Mouse (Mus musculus): ENCODE data around the gene Camta1.

Camta1 gene

DNA sequence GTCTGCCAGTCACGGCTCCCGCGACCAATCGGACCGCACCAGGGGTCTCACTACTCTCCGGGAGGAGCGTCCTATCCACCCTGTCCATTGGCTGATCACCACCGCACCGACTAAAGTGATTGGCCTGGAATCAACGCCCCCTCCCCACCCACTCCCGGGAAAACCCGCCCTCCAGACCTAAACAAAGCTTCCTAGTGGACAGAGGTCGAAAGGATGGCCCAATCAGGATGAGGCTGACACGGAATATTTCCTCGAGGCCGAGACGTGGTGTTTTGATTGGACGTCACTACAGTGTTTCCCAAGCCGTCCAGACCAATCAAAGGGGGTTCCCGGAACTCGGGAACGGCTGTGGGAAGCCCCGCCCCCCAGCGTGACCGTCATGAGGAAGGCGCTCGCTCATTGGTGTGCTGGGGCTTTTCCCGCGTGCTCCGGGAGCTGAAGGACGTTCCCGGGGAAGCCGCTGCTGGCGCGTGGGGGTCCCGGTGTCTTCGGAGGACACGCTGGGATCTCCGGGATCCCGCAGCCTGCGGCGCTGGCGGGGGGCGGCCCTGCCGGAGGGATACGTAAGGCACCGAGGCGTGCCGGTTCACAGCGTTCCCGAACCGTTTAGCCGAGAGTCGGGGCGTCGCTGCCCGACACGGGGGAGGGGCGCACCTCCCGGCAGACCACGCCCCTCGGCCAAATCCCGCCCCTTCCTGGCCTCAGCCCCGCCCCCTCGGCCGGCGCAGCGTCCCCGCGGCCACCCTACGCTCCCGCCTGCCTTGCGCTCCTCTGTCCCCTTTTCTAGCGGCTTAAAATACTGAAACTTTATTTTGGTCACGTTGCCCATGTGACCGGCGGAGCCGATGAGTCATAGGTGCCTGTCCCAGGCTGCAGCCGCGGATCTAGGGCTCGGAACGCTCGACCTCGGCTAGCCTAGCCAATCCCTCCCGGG is at the start of gene Camta1:
Gene Camta1, minus strand, starts transcription at position 71 of the 934 bp plus-strand sequence.
- DNase-seq (ENCODE audit: low read depth, low spot score): peak; percentile 100

- DNase-seq (ENCODE audit: low read depth, low spot score): no peak
These were observed 47.1 kb upstream of the Camta1 start for GRCm38 (mm10) chr4:151908809-151909208.

DNA sequence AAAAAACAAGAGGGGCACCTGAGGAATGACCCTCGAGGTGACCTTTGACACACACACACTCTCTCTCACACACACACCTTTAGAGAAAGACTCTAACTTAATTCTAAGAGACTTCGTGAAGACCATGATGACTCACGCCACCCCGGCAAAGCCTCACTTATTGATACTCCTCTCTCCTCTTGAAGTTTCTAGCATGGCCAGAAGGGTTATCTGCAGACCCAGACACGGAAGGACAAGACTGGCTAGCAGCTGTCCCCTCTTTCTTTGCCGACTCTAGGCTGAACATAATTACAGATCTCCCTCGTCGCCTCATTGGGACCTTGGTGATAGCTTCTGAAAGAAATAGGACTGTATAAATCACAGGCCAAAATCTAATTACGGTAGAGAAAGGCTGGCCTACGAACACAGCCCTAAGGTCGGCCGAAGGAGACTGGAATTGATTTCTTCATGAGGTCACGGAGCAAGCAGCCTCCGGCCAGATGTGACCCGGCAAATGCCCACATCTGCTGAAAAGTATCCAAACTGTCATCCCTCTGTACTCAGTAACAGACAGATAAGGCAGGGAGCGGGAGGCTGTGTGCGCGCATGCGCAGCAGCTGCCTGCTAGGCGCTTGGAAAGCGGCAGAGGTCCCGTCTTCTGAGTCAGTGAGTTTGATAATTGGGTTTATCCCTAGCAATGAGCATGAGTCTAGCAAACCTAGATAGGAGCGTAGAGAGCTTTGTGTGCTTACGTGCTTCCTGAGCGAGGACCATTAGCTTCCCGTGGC is 46.1 kb upstream of the Camta1 start:
- DNase-seq (ENCODE audit: low read depth, low spot score): no peak

DNA sequence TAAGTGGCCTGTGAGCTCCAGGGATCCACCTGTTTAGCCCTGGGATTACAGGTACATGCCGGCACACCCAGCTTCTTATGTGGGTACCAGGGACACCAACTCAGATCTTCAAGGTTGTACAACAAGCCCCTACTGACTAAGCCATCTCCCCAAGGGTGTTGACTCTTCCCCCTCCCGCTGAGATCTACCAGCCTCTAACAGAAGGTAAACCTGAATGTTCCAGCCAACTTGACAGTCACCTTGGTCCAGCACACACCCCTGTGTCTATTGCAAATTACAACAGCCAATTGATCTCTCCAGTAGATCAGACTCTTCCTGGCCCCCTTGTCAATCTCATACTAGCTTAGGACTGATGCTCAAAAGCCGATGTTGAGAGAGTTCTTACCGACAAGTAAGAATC is 43.9 kb upstream of the Camta1 start:
- no peak for DNase-seq (ENCODE audit: low read depth, low spot score)

DNA sequence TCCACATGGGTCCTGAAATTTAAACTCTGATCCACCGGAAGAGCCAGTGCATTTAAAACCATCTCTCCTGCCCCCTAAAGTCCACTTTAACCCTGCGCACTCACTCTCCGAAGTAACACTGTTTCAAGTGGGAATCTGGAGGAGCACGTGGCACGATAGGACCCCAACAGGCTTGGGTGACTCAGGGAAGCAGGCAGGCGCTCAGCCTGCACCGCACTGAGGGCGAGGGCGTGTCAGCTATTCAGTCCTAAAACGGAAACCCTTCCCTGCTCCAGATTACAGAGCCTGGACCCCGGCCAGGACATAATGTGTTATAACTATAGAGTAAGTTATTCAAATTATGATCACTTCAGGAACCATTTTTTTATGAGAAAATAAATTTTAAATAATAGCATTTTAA is 42.4 kb upstream of the Camta1 start:
- DNase-seq (ENCODE audit: low read depth, low spot score): no peak

- DNase-seq (ENCODE audit: low read depth, low spot score): no peak
These were observed 41.1 kb upstream of the Camta1 start for GRCm38 (mm10) chr4:151902689-151903241.

DNA sequence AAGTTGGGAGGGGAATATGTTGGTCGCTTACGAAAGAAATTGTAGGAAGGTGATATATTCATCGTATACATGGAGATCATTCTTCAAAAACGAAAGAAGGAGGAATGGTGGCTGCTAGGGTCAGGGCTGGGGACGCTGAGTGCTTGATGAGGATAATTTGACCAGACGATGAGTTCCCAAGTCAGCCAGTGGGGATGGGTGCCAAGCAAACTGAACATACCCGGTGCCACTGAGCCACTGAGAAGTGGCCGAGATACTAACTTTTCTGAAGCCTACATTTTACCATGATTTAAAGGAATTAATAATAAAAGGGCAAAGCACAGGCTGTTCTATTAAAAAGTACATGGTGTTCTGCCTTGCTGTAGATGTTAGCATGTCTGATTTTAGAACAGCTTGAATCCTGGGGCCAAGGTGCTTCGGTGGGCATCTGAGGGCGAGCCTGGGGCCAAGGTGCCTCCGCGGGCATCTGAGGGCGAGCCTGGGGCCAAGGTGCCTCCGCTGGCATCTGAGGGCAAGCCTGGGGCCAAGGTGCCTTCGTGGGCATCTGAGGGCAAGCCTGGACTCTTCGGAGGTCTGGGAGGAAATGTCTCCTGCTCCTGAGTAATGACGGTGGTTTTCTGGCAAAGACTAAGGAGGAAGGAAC is 40.5 kb upstream of the Camta1 start:
- no peak for DNase-seq (ENCODE audit: low read depth, low spot score)

GRCm38 (mm10) chr4:151901422-151901821 is 39.7 kb upstream of the Camta1 start:
- DNase-seq (ENCODE audit: low read depth, low spot score): peak; percentile 73

DNA sequence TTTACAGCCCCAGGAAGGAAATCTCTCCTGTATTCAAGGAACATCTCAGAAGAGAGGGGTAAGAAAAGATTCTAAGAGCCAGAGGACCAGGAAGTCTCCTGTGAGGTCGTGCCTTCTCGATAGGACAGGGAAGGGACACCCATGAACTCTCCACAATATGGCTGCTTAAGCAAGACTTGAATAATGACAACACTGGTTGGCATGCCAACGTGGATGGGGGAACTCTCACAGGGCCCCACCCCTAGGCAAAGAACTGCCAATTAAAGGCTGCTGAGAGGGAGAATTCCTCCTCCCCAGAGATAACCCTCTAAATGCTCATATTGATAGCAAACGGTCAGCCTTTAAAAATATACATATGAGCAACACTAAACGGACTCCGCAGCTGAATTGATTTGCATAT is 39.1 kb upstream of the Camta1 start:
- DNase-seq (ENCODE audit: low read depth, low spot score): no peak

GRCm38 (mm10) chr4:151899707-151900384 is 38.2 kb upstream of the Camta1 start:
- DNase-seq (ENCODE audit: low read depth, low spot score): peak; percentile 45

DNA sequence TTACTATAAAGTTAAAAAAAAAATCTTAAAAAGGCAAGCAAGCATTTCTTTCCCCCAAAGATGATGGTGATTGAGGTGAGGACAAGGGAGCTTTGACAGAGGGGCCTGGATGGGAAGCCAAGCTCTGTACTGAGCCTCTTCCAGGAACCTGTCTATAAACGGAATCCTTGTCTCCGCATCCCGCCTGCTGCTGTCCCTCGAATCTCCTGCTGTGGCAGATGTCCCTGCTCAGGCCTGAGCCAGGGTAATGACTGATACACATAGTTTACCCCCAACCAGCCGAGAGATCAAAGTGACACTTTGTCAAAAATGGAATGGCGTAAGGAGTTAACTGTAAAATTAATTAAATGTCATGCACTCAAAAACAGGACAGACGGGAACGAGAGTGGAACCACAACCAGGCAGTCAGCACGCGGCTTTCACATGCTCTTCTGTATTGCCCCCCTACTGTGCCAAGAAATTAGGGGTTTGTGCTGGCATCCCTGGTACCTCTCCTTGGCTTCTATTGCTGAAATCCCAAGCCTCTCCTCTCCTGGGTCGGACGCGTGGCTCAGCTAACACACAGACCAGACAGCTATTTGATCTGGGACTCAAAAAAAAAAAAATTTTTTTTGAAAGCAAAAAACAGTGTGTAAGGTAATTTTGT is 37.0 kb upstream of the Camta1 start:
- DNase-seq (ENCODE audit: low read depth, low spot score): no peak

- peak; percentile 16 for DNase-seq (ENCODE audit: low read depth, low spot score)
These were observed 35.5 kb upstream of the Camta1 start for GRCm38 (mm10) chr4:151897069-151897617.

DNA sequence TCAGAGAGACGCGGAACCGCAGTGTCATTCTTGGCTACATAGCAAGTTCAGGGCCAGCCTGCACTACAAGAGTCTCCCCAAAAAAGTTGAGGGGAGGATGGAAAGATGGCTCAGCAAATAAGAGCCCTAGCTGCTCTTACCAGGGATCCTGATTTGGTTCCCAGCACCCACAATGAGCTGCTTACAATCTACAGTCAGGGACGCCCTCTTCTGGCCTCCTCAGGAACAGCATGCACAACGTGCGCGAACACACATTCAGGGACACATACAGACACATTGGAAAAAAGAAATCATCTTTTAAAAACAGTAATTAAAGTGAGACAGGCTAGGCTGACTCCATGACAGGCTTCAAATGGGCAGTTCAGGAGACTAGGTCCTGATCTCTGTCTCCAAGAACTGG is 33.9 kb upstream of the Camta1 start:
- DNase-seq (ENCODE audit: low read depth, low spot score): no peak

GRCm38 (mm10) chr4:151894926-151895325 is 33.2 kb upstream of the Camta1 start:
- DNase-seq (ENCODE audit: low read depth, low spot score): no peak

GRCm38 (mm10) chr4:151893241-151893640 is 31.6 kb upstream of the Camta1 start:
- DNase-seq (ENCODE audit: low read depth, low spot score): no peak

DNA sequence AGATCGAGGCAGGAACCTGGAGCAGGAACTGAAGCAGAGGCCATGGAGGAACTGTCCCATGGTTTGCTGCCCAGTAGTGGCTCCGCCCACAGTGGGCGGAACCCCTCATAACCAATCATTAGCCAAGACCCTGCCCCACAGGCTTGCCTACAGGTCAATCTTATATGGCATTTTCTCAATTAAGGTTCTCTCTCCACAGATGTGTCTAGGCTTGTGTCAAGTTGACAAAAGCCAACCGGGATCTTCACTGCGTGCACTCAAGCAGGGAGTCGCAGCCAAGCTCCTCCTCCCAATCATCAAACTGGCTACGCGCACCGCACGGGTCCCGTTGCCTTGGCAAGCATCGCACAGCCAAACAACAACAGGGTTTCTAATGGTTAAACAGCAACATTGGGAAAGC is 19.9 kb upstream of the Camta1 start:
- DNase-seq (ENCODE audit: low read depth, low spot score): no peak

GRCm38 (mm10) chr4:151880044-151880690 is 18.5 kb upstream of the Camta1 start:
- DNase-seq (ENCODE audit: low read depth, low spot score): peak; percentile 65

DNA sequence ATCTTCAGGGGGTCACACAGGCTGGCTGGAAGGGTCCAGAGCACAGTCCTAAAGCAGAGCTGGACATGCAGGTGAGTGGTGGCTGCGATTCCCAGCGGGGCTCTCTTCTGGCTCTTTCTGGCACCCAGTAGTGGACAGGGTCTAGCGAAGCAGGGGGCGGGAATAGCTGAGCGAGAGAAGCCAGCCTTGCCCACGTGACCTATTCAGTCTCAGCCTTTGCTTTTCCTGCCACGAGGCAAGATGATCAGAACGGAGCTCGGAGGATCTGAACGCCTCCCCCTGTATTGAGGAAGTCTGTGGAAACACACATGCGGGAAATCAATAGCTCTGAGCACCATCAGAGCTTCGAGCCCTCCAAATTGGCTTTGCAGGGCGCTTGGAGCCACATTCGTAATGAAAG is 14.7 kb upstream of the Camta1 start:
- DNase-seq (ENCODE audit: low read depth, low spot score): no peak

DNA sequence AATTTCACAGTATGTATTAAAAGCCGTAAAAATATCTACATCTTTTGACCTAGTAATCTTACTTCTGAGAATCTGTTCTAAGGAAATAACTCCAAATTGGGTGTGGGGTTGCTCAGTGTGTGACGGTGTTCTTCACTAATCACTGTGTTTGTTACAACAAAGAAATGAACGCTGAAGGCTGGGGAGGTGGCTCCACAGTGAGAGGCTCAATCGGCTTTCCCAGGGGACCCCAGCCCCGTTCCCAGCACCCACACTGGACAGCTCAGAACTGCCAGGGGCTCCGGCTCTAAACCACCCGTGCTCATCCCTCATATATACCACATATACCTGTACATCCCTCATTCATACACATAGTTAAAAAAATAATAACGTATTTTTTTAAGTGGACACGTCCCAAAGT is 1.8 kb upstream of the Camta1 start:
- no peak for DNase-seq (ENCODE audit: low read depth, low spot score)

DNA sequence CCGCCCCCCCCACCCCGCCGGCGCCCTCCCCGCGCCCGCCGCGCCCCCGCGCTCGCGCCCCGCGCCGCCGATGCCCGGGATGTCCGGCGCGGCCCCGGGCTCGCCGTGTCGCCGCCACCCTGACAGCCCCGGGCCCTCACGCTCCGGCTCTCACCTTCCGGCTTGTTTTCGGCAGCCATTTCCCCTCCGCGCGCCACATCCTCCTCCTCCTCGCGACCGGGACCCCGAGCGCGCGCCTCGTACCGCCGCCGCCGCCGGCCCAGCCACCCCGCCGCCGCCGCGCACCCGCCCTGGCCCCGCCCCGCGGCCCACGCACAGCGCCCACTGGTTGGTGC is 238 bp downstream of the Camta1 start:
- DNase-seq (ENCODE audit: low read depth, low spot score): no peak
